Mouse (Mus musculus) hindbrain, embryonic 15.5 days (tissue): ENCODE measurements around the gene Gpc3. TPM values are rescaled to one million over a fixed set of nuclear protein-coding genes. Genes with fewer than 3 reads are reported as not detected.

Experiments used
- ATAC-seq: fragments of 200-750 bp; cut with Nextera tagmentation; 2 replicates; pipeline ENCODE4 v1.8.0; 2017; ENCODE audit warnings: low read depth, moderate number of reproducible peaks, moderate TSS enrichment; ENCODE audit not compliant: low FRiP score
- H3K27ac ChIP-seq: fragments of 300-500 bp; sonication (generic); replicated peaks from 2 replicates; pipeline ENCODE4 v1.5.1; 2015; ENCODE audit warnings: mild to moderate bottlenecking, inconsistent platforms
- H3K27me3 ChIP-seq: fragments of 300-500 bp; sonication (generic); 2 replicates; pipeline ENCODE4 v1.6.1; 2015; ENCODE audit warnings: control low read depth, inconsistent platforms
- H3K36me3 ChIP-seq: fragments of 300-500 bp; sonication (generic); 2 replicates; pipeline ENCODE4 v1.6.1; 2015; ENCODE audit warnings: control low read depth, inconsistent platforms
- H3K4me1 ChIP-seq: fragments of 300-500 bp; sonication (generic); replicated peaks from 2 replicates; pipeline ENCODE4 v1.6.1; 2015; ENCODE audit warnings: control low read depth, inconsistent platforms
- H3K4me2 ChIP-seq: fragments of 300-500 bp; sonication (generic); 2 replicates; pipeline ENCODE4 v1.6.1; 2015; ENCODE audit warnings: moderate library complexity, mild to moderate bottlenecking, inconsistent platforms
- H3K4me3 ChIP-seq: fragments of 300-500 bp; sonication (generic); 2 replicates; pipeline ENCODE4 v1.5.1; 2015; ENCODE audit warnings: mild to moderate bottlenecking, inconsistent platforms
- H3K9ac ChIP-seq: fragments of 300-500 bp; sonication (generic); 2 replicates; pipeline ENCODE4 v1.6.1; 2015; ENCODE audit warnings: inconsistent platforms
- H3K9me3 ChIP-seq: fragments of 300-500 bp; sonication (generic); 2 replicates; pipeline ENCODE4 v1.6.1; 2016; ENCODE audit warnings: control low read depth, inconsistent platforms
- WGBS: fragments of 180-500 bp; shearing (Covaris S2); methylation state at CpG from one replicate; pipeline ENCODE4 v1.1.7; 2015; 5-methylcytosine and 5-hydroxymethylcytosine counted together
- polyA plus RNA-seq: library from polyadenylated mRNA; unstranded; fragments of >200 nt; fragmentation: Nextera tagmentation; extraction: Ambion mirVana; gene quantifications from 2 replicates; pipeline ENCODE4 v1.2.1, GENCODE M21; 2015

The Gpc3 gene
- 76.4 and 84.4 TPM in 2 replicates for polyA plus RNA-seq

DNA sequence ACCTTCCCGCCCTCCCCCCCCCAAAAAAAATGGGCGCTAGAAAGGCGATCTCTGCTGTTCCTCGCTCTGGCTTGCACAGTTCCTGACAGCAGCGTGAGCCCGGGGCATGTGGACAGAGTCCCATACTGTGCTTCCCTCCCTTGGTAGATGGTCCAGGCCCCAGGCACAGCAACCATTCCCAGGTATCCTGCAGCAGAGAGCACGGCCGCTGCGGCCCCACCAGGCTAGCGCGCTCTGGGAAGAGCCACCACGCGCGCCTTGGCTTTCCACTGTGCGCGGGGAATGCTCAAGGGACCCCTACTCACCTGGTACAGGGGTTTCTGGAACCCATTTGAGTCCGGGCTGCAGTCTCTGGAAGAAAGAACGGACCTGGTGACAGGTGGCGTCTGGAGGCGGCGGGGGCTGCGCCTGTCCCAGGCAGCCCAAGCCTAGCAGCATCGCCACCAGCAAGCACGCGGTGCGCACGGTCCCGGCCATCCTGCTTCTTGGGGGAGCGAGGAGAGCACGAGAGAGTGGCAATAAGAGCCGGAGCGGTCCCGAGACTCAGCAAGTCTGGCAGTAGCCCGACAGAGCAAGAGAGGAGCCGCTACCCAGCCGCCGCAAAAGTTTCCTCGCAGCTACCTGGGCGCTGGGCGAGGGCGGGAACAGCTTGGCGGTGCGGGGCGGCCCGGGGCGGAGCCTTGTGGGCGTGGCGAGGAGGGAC is at the start of gene Gpc3:
Gpc3 (minus strand) TSS at position 623 of the 703 bp plus-strand sequence.
- 0 out of 2 replicates have a peak within 1 kb of the TSS, but pooled peaks have one; percentile 20 for H3K27ac ChIP-seq
- 0 out of 2 replicates have a peak, but pooled peaks cover 6% of the 10 kb centered on the region for H3K4me1 ChIP-seq
- 22% methylated on average over 42 of the region's 48 CpGs for WGBS
- peak; percentile 90 for ATAC-seq
- no peaks in the 10 kb centered on the region for H3K36me3 ChIP-seq
- H3K4me3 ChIP-seq = peak within 1 kb of the TSS; percentile 48
- peak within 1 kb of the TSS; percentile 32 for H3K9ac ChIP-seq
- H3K27me3 ChIP-seq = no peaks in the 10 kb centered on the region
- H3K4me2 ChIP-seq = peak within 1 kb of the TSS; percentile 88
- H3K9me3 ChIP-seq = no peaks in the 10 kb centered on the region

DNA sequence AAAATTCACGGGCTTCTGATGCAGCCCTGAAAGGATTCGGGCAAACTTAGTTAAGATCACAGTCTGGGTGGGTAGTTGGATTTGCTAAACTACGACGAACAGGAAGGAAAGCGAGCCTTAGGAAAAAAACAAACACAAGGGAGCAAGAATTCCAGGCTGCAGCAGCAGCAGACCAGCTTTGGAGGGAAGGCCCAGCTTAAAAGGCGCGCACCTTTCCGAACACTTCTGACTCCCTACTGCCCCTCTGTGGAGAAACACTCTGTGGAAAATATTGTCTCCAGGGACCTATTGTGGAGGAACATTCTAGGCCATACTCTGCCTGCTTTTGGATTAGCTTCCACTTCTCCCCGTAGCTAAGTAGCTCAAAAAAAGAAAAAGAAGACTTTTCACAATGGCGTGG is 38.2 kb upstream of the Gpc3 start:
- Histone ChIP-seq H3K4me3 (no peak overlapping the region), H3K27ac (no peak overlapping the region; the same call in 1 of the 2 replicates), H3K4me2 (peak overlapping the region; percentile 9; the same call in 1 of the 2 replicates), H3K9me3 (no peaks in the 10 kb centered on the region), H3K9ac (no peak overlapping the region), H3K27me3 (no peaks in the 10 kb centered on the region), H3K36me3 (no peaks in the 10 kb centered on the region), H3K4me1 (0 out of 2 replicates have a peak, but pooled peaks cover 12% of the 10 kb centered on the region)
- ATAC-seq = no peak
- 25% methylated on average over 10 of the region's 10 CpGs for WGBS

DNA sequence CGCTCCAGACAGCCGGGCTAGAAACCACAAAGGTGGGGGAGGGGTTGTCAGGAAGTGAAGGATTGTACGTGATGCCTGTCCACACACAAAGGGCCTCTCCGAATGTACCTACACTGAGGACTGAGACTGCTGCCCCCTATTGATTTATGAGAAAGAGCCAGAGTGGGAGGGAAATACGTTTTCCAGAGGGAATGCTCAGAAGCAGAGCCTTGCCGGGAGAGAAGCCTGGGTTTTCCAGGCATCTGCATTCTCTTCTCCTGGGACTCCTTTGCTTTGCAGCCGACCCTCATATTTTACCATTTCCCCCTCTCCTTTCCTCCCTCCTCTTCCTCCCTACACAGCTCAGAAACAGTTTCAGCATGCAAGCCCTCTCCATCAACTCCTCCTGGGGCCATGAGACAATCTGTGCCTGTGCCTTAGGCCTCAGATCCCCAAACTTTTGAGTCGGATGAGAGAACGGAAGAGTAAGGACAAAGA is 37.8 kb upstream of the Gpc3 start:
- no peak overlapping the region for H3K4me3 ChIP-seq
- peak overlapping the region; percentile 9; the same call in 1 of the 2 replicates for H3K4me2 ChIP-seq
- H3K27ac ChIP-seq = peak overlapping the region; percentile 25; the same call in 1 of the 2 replicates
- H3K27me3 ChIP-seq = no peaks in the 10 kb centered on the region
- no peaks in the 10 kb centered on the region for H3K9me3 ChIP-seq
- no peak overlapping the region for H3K9ac ChIP-seq
- H3K36me3 ChIP-seq = no peaks in the 10 kb centered on the region
- 0 out of 2 replicates have a peak, but pooled peaks cover 12% of the 10 kb centered on the region for H3K4me1 ChIP-seq
- 25% methylated on average over 9 of the region's 9 CpGs for WGBS
- ATAC-seq = no peak

DNA sequence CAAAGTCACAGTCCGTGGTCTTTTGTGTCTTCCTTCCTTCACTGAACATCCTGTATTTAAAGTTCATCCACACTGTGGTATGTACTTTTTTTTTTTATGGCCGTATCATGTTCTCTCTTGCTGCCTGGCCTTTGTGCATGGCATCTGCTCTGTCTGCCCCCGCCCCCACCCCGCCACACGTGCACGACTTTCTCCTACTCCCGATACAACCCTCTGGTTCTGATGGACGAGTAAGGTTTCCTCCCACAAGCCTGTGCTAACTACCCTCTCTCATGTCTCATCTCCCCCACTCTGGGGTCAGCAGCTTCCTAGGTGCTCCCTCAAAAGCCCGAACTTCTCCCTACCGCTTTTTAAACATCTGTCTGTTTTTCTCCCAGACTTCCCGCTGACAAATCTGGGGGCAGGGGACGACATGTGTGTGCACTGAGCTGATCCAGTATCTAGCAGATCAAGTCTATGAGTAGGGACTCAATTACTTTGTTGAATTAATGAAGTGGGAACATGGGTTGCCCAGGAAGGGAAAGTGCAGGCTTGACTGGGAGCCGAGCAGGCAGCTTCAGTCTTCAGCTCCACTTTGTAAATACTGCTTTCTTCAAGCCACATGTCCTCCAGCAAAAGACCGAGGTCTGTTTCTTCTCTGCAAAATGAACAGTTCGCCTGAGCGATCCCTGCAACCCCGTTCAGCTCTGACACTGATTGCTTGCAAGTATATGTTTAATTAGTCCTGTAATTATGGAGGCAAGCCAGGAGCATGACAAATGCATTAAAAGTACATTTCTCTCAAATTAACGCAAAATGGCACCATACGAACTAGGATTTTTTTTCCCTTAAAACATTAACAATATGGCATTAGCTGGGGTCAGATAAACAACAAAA is 35.4 kb upstream of the Gpc3 start:
- no peaks in the 10 kb centered on the region for H3K36me3 ChIP-seq
- H3K27me3 ChIP-seq = no peaks in the 10 kb centered on the region
- H3K4me3 ChIP-seq = no peak overlapping the region
- no peak for ATAC-seq
- H3K4me2 ChIP-seq = peak overlapping the region; percentile 33
- H3K9ac ChIP-seq = no peak overlapping the region
- H3K27ac ChIP-seq = no peak overlapping the region
- WGBS = 32% methylated on average over 19 of the region's 19 CpGs
- H3K4me1 ChIP-seq = 0 out of 2 replicates have a peak, but pooled peaks cover 12% of the 10 kb centered on the region
- no peaks in the 10 kb centered on the region for H3K9me3 ChIP-seq

DNA sequence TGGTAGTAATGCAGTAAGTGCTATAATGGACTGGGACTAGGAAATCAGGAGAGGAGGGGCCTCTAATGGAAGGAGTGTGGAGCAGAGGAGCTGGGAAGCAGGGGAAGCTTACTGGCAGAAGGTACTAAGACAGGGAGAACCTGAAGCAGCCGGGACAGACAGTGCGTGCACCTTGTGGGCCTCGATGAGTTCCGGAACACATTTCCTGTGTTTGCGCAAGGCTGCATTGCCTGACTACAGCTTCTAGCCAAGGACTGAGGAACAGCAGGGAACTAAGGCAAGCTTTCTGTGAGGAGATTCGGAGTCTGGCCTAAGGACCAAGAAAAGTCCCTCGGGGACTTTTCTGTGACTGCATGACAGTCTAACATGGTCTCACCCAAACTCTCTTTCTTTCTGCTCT is 30.6 kb upstream of the Gpc3 start:
- 72% methylated on average over 7 of the region's 7 CpGs for WGBS
- Histone ChIP-seq H3K4me2 (no peak overlapping the region), H3K4me1 (0 out of 2 replicates have a peak, but pooled peaks cover 5% of the 10 kb centered on the region)

DNA sequence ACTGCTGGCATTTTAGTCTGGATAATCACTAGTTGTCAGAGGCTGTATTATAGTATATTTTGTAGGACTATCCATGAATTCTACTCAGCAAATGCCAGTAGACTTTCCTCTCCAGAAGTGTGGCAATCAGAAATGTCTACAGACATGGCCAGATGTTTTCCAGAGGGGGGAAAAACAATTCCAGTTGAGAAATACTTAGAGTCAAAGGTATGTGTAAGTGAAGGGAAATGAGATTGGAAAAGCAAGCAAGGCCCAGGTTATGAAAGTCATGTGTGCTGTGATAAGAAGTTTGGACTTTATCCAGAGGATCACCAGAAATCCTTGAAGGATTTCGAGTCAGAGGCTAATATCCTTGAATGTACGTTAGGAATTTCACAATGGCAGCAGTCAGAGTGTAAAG is 29.6 kb upstream of the Gpc3 start:
- Histone ChIP-seq H3K4me1 (no peaks in the 10 kb centered on the region), H3K9ac (no peak overlapping the region), H3K4me3 (no peak overlapping the region), H3K4me2 (no peak overlapping the region), H3K36me3 (no peaks in the 10 kb centered on the region), H3K9me3 (no peaks in the 10 kb centered on the region), H3K27me3 (no peaks in the 10 kb centered on the region), H3K27ac (no peak overlapping the region)
- ATAC-seq = no peak
- 67% methylated on average over 2 of the region's 2 CpGs for WGBS

More for the DNA sequence above, 30.6 kb upstream of the Gpc3 start:
- Histone ChIP-seq H3K36me3 (no peaks in the 10 kb centered on the region), H3K4me3 (no peak overlapping the region), H3K27ac (no peak overlapping the region), H3K27me3 (no peaks in the 10 kb centered on the region), H3K9me3 (no peaks in the 10 kb centered on the region), H3K9ac (no peak overlapping the region)
- no peak for ATAC-seq

DNA sequence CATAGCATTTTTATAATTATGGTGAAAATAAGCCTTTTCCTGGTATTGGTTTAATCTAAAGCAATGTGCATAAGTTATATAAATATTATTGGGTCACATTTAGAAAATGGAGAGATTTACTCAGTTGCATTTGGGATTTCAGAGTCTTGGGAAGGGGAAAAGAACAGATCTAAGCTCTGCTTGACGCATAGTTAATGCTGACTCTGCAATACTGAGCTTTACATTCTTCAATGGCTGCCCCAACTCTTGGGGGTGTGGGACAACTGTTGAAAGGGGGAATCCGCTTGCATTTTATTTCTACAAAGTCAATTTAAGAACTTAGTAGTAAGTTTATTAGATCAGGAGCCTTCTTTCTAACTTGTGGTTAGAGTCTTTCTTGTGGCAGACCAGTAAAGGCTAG is 28.4 kb upstream of the Gpc3 start:
- no peak overlapping the region for H3K4me2 ChIP-seq
- H3K36me3 ChIP-seq = no peaks in the 10 kb centered on the region
- H3K27me3 ChIP-seq = no peaks in the 10 kb centered on the region
- no peak for ATAC-seq
- H3K4me3 ChIP-seq = no peak overlapping the region
- H3K27ac ChIP-seq = no peak overlapping the region
- H3K9me3 ChIP-seq = no peaks in the 10 kb centered on the region
- WGBS = 90% methylated on average over 2 of the region's 2 CpGs
- H3K4me1 ChIP-seq = no peaks in the 10 kb centered on the region
- H3K9ac ChIP-seq = no peak overlapping the region

DNA sequence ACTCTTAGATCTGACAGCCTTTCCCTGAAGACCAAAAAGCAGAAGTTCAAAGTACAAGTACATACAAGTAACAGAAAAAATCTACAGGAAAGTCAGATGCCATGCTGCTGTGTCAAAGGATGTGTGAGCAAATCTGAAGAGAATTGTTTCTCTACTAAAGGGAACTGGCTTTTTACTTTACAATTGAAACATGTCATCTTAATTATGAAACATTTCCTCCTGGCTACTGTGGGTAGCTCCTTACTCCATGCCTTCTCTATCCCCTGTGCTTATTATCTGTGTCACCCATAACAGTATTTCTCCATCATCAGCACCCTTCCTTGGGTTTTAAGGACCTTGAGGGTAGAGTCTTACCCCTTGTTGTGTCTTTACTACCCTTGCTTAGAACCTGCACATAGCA is 23.7 kb upstream of the Gpc3 start:
- Histone ChIP-seq H3K4me3 (no peak overlapping the region), H3K9ac (no peak overlapping the region), H3K27me3 (no peaks in the 10 kb centered on the region), H3K4me2 (no peak overlapping the region), H3K27ac (no peak overlapping the region), H3K9me3 (no peaks in the 10 kb centered on the region), H3K36me3 (no peaks in the 10 kb centered on the region), H3K4me1 (no peaks in the 10 kb centered on the region)
- ATAC-seq = no peak

DNA sequence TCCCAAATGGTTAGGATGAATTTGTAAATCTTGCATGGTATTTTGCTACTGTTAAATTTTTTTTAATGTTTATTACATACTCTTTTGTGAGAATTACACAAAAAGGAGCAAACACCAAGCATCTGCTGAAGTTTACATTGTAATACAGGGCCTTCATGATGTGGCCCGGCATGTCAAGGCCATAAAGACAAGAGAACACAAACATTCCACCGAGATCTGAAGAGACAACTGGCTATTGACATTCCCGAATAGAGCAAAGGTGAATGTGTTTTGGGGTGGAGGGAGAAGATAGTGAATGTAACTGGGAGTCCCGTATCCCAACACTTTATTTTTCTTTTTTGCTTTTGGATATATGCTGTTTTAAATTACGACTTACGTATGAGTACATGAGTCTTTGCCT is 20.2 kb upstream of the Gpc3 start:
- H3K9me3 ChIP-seq = no peaks in the 10 kb centered on the region
- no peak overlapping the region for H3K4me2 ChIP-seq
- H3K27me3 ChIP-seq = no peaks in the 10 kb centered on the region
- no peaks in the 10 kb centered on the region for H3K4me1 ChIP-seq
- no peaks in the 10 kb centered on the region for H3K36me3 ChIP-seq
- ATAC-seq = no peak
- H3K9ac ChIP-seq = no peak overlapping the region
- no peak overlapping the region for H3K27ac ChIP-seq
- 84% methylated on average over 6 of the region's 6 CpGs for WGBS
- H3K4me3 ChIP-seq = no peak overlapping the region

DNA sequence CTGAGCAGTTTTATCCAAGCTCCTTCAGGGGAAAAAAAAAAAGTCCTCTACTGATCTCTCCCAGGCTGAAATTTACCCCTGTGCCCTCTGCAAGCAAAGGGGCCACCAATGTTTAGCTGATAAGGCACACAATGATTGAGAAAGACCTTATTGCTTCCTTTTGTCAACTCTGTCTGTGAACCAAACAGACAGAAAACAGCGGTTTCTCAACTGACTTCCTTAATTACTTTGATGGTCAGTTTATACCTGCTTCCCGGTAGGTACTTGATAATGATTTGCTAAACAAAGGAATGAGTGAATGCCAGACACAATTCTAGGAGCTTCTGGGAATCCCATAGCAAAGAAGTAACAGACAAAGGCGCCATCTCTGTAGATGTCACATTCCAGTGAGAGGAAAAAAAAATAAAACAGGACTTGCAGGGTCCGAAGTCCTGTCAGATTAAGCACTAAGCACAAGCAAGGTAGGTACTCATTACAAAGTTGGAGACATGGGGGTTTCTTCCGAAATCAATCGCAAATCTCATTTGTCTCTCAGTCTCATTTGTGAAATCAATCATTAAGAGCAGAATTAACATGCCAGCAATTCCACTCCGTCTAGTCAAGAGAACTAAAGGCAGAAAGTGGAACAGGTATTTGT is 19.1 kb upstream of the Gpc3 start:
- no peaks in the 10 kb centered on the region for H3K36me3 ChIP-seq
- ATAC-seq = no peak
- no peak overlapping the region for H3K27ac ChIP-seq
- no peaks in the 10 kb centered on the region for H3K4me1 ChIP-seq
- H3K4me3 ChIP-seq = no peak overlapping the region
- H3K4me2 ChIP-seq = no peak overlapping the region
- H3K27me3 ChIP-seq = no peaks in the 10 kb centered on the region
- no peaks in the 10 kb centered on the region for H3K9me3 ChIP-seq
- H3K9ac ChIP-seq = no peak overlapping the region
- 40% methylated on average over 7 of the region's 7 CpGs for WGBS

DNA sequence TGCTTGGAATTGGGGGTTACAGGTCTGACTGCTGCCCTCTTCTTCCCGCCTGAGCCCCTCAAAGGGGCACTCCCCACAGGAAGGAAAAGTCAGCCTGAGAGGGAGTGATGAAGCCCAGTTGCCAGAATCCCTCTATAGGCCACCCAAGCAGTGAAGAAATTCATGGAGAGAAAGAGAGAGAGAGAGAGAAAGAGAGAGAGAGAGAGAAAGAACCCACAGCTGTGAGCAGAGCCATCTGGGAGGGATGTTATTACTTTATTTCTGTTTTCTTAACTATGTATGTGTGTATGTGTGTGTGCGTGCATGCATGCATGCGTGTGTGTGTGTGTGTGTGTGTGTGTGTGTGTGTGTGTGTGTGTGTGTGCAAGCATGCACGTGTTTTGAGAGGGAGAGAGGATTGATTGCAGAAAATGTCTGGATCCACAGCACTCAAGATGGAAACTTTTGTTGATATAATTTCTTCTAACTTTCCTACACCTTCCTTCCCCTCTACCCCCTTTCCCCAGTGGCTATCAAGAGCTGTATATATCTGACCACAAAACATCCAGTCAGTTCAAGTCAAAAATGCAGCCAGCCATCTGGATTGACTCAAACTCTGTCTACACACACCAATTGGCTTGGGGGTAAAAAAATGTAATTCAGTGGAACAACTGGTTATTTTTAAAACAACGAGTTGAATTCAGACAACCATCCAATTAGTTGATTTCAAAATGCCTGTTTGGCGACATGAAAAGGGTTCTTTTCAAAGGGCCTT is 13.4 kb upstream of the Gpc3 start:
- H3K27ac ChIP-seq = no peak overlapping the region
- 72% methylated on average over 6 of the region's 6 CpGs for WGBS
- no peak overlapping the region for H3K4me3 ChIP-seq
- H3K9ac ChIP-seq = no peak overlapping the region
- H3K4me1 ChIP-seq = no peaks in the 10 kb centered on the region
- H3K27me3 ChIP-seq = no peaks in the 10 kb centered on the region
- no peak overlapping the region for H3K4me2 ChIP-seq
- no peaks in the 10 kb centered on the region for H3K36me3 ChIP-seq
- H3K9me3 ChIP-seq = no peaks in the 10 kb centered on the region
- ATAC-seq = no peak
